Mouse (Mus musculus): ENCODE measurements at regions not wholly inside any gene's neighbourhood (a gene's known extent, or its start where the extent isn't known, plus 50 kb on each side); places are given as distances from the start of the nearest gene placed in this dataset.

DNA sequence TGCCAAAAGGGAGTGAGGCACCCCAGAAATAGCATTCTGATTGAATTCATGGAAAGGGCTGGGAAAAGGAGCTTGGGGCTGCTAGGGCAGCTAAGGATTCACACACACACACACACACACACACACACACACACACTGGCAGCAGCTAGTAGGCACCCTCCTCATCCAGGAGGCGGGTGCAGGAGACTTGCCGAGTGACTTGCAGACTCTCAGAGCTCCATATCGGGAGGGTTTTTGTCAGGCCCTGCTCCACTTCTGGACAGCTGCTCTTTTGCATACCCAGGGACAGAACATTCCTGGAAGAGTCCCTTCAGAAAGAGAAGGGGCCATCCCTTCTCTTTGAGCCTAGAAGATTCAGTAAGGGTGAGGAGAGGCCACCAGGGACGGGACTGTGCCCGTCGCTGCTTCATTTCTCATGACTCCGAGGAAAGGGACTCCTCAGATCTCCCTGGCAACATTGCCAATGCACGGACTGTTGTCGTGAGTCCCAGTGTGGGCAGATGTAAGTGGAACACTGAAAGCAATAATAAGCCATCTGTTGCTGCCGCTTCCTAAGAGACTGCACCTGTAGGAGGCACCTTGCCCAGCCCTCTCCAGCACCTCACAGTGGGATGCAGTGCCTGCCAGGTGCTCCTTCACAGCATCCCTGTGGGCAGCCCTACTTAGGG is 130.9 kb upstream of the Ctnnb1 start:
- no peak for ATAC-seq (replicated peaks; ENCODE audit: low read depth, poor library complexity, severe bottlenecking)

- ATAC-seq (replicated peaks; ENCODE audit: low read depth, poor library complexity, severe bottlenecking) = no peak
Observed at GRCm38 (mm10) chr9:120798901-120799300, 130.1 kb upstream of the Ctnnb1 start.

DNA sequence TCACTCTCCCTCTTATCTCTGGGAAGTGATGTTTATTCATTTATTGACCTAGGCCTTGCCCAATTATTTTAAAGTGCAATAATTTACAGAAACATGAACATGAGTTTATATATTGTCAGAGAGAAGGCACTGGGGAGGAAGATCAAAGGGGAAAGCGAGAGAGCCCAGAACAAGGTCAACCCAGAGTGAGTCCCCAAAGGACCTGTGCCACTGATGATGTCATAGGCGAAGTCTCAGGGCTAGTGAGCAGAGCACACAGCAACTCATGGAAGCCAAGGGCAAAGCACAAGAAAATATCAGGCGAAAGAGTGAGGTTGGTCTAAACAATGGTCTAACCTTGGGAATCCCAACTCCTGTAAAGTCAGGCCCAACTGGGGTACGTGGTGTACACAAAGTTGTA is 126.4 kb upstream of the Ctnnb1 start:
- ATAC-seq (replicated peaks; ENCODE audit: low read depth, poor library complexity, severe bottlenecking) = no peak

GRCm38 (mm10) chr9:120804760-120805294 is 124.2 kb upstream of the Ctnnb1 start:
- ATAC-seq (replicated peaks; ENCODE audit: low read depth, poor library complexity, severe bottlenecking) = no peak

DNA sequence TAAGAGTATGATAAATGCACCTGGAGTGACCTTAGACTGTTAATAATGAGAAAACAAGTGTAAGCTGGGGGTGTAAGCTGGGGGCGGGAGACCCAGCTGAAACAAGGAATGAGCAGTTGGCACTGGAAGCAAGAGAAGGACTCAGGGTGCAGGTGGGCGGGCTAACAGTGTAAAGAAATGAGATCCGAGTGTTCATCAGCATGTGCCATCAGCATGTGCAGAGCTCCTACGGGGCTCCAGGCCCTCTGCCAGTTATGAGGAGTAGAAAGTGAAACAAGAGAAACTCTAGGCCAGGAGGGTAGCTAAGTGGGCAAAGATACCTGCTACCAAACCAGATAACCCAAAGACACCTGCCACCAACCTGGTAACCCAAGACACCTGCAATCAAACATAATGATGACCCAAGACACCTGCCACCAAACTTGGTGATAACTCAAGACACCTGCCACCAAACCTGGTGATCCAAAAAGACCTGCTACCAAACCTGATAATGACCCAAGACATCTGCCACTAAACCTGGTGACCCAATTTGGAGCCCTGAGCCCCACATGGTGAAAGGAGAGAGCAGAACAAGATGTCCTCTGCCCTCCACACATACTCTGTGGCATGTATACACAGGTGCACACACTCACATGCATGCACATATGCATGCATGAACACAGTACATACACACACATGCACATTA is 120.1 kb upstream of the Ctnnb1 start:
- no peak for ATAC-seq (replicated peaks; ENCODE audit: low read depth, poor library complexity, severe bottlenecking)

DNA sequence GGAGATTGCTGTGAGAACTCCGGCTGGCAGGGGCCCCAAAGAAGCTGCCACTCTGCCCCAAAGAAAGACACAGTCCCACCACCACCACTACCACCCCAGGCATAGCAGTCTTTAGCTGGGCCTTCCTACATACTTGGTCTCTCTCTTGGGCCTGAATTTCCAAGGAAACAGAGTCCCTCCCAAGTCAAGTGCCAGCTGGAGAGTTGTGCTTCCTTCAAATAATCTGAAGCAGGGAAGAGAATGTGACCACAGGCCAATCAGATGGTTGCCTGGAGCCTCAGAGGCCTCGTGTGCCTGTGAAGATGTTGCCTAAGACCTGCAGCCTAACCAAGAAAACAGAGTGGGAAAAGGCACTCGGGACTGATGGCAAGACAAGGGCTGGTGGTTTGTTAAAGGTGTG is 117.5 kb upstream of the Ctnnb1 start:
- ATAC-seq (replicated peaks; ENCODE audit: low read depth, poor library complexity, severe bottlenecking) = no peak

GRCm38 (mm10) chr9:120812667-120813210 is 116.3 kb upstream of the Ctnnb1 start:
- no peak for ATAC-seq (replicated peaks; ENCODE audit: low read depth, poor library complexity, severe bottlenecking)

DNA sequence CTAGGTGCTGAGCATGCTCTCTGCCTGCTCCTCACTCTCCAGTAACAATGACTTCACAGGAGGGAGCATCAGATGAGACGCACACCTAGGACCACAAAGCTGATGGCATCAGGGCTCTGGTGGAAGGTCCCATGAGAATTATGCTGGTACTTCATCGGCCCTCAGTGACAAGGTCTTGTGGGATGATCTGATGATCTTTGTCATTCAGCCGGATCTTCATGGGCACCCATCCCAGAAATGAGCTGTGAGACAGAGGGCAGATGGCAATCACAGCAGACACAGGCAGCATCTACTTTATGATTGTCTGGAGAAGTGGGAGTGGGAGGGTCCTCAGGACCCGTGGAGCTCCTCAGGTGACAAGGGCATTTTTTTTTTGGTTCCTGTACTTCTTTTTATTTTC is 114.7 kb upstream of the Ctnnb1 start:
- no peak for ATAC-seq (replicated peaks; ENCODE audit: low read depth, poor library complexity, severe bottlenecking)

GRCm38 (mm10) chr9:120818726-120819317 is 110.2 kb upstream of the Ctnnb1 start:
- ATAC-seq (replicated peaks; ENCODE audit: low read depth, poor library complexity, severe bottlenecking) = no peak

- ATAC-seq (replicated peaks; ENCODE audit: low read depth, poor library complexity, severe bottlenecking) = no peak
Observed at GRCm38 (mm10) chr9:120820892-120821291, 108.1 kb upstream of the Ctnnb1 start.

GRCm38 (mm10) chr9:120823397-120823796 is 105.6 kb upstream of the Ctnnb1 start:
- ATAC-seq (replicated peaks; ENCODE audit: low read depth, poor library complexity, severe bottlenecking) = no peak

GRCm38 (mm10) chr9:120826266-120826665 is 102.8 kb upstream of the Ctnnb1 start:
- no peak for ATAC-seq (replicated peaks; ENCODE audit: low read depth, poor library complexity, severe bottlenecking)

DNA sequence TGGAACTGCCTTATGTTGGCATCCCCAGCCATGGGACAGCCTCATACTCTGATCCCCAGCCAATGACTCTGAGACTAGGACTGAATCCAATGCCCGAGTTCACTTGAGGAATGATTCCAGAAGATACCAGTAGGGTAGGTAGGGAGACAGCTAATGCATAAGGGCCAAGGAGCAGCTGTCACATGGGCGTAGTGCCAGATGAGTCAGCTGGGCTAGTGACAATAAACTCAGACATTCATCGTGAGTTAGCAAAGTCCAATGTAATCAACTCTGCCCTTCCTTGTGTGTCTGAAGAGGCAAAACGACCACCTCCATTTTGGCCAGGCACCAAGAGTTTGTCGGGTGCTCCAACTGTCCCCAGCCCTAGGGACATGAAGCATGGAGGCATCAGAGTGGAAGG is 98.5 kb upstream of the Ctnnb1 start:
- ATAC-seq (replicated peaks; ENCODE audit: low read depth, poor library complexity, severe bottlenecking) = no peak

DNA sequence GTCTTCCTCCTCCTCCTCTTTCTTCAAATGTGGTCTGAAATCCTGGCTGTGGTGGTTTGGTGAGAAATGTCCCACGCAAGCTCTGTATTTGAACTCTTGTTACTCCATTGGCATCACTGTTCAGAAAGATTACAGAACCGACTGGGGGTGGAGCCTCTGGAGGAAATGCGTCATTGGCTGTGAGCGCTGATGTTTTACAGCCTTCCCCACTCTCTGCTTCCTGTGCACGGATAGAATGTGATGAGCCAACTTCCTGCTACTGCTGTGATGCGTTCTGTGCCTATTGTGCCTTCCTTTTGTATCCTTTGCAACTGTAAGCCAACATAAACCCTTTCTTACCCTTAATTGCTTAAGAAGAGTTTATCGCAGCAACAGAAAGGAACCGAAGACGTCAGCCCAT is 94.8 kb upstream of the Ctnnb1 start:
- no peak for ATAC-seq (replicated peaks; ENCODE audit: low read depth, poor library complexity, severe bottlenecking)

GRCm38 (mm10) chr9:120835621-120836020 is 93.4 kb upstream of the Ctnnb1 start:
- no peak for ATAC-seq (replicated peaks; ENCODE audit: low read depth, poor library complexity, severe bottlenecking)

DNA sequence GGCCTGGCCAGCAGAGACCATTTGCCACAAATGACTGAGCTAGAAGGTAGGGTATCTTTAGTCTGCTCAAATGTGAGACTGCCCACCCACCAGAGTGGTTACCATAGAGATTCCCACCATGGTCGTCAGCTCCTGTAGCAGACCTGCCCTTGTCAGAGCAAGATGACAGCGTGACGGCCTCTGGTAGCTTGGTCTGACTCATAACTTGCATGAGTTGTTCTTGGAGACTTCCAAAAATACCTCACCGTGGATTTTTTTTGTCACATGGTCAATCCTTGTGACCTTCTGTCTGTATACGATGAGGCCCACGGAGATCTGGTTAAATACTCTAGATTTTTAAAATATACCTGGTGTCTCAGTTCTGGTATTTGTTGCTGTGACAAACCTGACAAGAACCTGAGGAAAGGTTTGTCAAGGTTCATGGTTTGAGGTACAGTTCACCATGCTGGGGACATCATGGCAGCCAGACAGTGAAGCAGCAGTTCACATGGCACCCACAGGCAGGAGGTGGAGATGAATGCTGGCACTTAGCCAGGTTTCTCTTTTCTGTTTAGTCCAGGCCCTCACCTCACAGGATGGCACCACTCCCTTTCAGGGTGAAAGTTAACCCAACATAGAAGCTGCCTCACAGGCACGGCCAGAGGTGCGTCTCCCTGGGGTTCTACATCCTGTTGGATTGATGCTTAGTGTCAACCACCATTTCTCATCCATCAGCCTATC is 91.4 kb upstream of the Ctnnb1 start:
- no peak for ATAC-seq (replicated peaks; ENCODE audit: low read depth, poor library complexity, severe bottlenecking)

- ATAC-seq (replicated peaks; ENCODE audit: low read depth, poor library complexity, severe bottlenecking) = no peak
Observed at GRCm38 (mm10) chr9:120843753-120844152, 85.3 kb upstream of the Ctnnb1 start.

GRCm38 (mm10) chr9:120845538-120845937 is 83.5 kb upstream of the Ctnnb1 start:
- ATAC-seq (replicated peaks; ENCODE audit: low read depth, poor library complexity, severe bottlenecking) = no peak

GRCm38 (mm10) chr9:120847649-120848048 is 81.4 kb upstream of the Ctnnb1 start:
- ATAC-seq (replicated peaks; ENCODE audit: low read depth, poor library complexity, severe bottlenecking) = 0 out of 2 replicates have a peak, but pooled peaks have one; percentile 39

- ATAC-seq (replicated peaks; ENCODE audit: low read depth, poor library complexity, severe bottlenecking) = no peak
Observed at GRCm38 (mm10) chr9:120848962-120849361, 80.1 kb upstream of the Ctnnb1 start.
